Mouse (Mus musculus) heart, postnatal 4 days (tissue): ENCODE measurements around the gene Gm7102. TPM values are rescaled to one million over a fixed set of nuclear protein-coding genes. Genes with fewer than 3 reads are reported as not detected.
"Not testable (repeated sequence)": the region's sequence is repeated elsewhere in the genome, so short reads cannot be mapped to it uniquely, and the experiment has no call there.

ENCODE experiments used
- DNase-seq: peaks from one replicate; pipeline ENCODE4 v3.0.0; 2021
- total RNA-seq, 2 experiments: library from RNA; stranded (reverse); gene quantifications; 2 replicates each; pipeline ENCODE4 v1.2.3; 2021

The Gm7102 gene
- total RNA-seq, result under 1 TPM in 1 of 2 experiments, not detected in 1; 0.45 TPM

GRCm38 (mm10) chr19:61175756-61176324 is at the start of gene Gm7102:
Gene Gm7102 (minus strand): TSS chr19:61176309.
- DNase-seq, result no peak

DNA sequence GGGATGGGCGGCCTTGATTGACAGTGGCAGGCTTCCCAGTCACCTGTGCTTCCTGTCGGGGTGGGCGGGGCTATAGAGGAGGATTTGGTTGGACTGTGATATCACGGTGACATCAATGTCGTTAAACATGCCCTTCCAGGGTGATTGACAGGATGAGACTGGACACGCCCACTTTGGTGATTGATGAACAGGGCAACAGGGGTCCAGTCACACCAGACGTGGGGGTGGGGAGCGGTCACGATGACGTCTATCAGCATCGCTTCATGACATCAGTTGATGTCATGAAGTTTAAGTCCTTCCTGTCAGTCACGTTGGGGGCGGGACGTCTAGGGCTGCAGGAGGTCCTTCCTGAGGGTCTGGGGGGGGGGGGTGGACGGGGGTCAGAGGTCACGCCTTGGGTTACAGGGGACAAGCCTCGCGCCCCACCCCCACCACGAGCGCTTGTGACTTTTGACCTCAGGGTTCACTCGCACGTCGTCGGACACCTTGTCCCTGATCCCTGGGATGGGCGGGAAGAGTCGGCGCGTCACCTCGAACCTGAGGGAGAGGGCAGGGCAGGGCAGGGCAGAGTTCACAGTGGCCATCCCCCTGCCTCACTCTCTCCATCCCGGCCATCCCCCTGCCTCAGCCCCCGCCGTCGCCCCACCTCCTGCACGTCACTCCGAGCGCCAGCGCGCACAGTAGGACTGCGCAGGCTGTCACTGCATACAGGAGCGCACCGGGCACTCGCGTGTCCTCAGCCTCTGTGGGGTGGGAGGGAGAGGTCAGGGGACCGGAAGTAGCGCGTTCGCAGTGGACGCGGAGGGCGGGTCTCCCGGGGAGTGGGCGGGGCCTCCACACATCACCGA is 48.8 kb upstream of the Gm7102 start:
- peak; percentile 27 for DNase-seq

DNA sequence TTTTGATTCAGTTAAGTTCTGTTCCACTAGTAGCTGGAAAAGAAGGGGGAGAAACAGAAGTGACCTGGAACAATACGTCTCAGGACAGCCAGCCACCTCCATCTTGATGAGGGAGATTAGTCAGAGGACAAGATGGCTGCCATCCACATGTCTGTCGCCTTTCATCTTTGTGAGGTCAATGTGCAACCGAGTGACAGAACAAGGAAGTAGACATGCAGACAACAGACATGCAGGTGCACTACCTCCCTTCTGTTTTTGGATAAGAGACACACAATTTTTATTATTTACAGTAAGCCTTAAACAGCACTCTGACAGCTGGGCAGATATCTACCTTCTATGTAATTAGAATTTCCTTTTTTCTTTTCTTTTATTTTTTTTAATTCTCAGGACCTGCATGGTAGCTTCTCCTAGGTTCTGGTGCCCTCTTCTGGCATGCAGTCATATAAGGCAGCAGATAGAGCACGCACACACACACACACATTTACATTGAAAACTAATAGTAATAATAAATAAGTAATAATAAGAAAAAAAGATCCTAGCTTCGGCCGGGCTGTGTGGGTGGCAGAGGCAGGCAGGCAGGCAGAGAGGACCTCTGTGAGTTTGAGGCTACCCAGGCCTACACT is 47.7 kb upstream of the Gm7102 start:
- DNase-seq, result no peak

GRCm38 (mm10) chr19:61207506-61207905 is 31.4 kb upstream of the Gm7102 start:
- not testable (repeated sequence) for DNase-seq

GRCm38 (mm10) chr19:61199836-61200235 is 23.7 kb upstream of the Gm7102 start:
- peak; percentile 29 for DNase-seq

- peak; percentile 93 for DNase-seq
Observed at GRCm38 (mm10) chr19:61199316-61199715, 23.2 kb upstream of the Gm7102 start.

DNA sequence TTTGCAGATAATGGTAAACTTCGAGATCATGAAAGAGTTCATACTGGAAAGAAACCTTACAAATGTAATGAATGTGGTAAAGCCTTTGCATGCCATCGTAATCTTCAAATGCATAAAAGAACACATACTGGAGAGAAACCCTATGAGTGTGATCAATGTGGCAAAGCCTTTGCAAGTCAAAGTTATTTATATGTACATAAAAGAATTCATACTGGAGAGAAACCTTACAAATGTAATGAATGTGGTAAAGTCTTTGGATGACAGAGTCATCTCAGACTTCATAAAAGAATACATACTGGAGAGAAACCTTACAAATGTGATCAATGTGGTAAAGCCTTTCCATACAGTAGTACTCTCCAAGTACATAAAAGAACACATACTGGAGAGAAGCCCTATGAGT is 7.5 kb upstream of the Gm7102 start, which contains the start of gene Gm6020:
Gene Gm6020, plus strand, starts transcription at position 301 of the 400 bp plus-strand sequence.
- DNase-seq, result not testable (repeated sequence)

- DNase-seq, result peak; percentile 7
Observed at GRCm38 (mm10) chr19:61151701-61152420, 24.2 kb downstream of the Gm7102 start.

- DNase-seq, result peak; percentile 5
Observed at GRCm38 (mm10) chr19:61151372-61151700, 24.8 kb downstream of the Gm7102 start.

- no peak for DNase-seq
Observed at GRCm38 (mm10) chr19:61141299-61141698, 34.8 kb downstream of the Gm7102 start.

GRCm38 (mm10) chr19:61140342-61141206 is 35.5 kb downstream of the Gm7102 start, which contains the start of gene Zfp950:
Gene Zfp950 (minus strand): TSS chr19:61140840.
- peak; percentile 83 for DNase-seq

GRCm38 (mm10) chr19:61138655-61139054 is 37.5 kb downstream of the Gm7102 start:
- no peak for DNase-seq

DNA sequence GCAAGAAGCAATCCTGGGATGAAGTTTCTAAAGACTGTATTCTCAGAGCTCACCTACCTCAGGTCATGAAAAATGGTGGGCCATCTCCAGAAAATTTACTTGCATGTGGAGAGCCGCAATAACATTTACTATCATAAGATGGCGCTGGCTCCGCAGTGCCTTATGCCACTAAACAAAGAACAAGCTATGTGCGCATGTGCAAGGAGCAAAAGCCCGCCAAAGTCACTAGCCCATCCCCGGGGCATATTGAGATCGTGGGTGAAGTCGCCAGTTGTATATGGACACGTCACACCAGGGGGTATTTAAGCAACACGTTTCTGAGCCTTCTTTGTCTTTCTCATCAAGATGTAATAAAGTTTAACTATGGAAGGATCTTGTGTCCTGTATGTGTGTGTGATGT is 45.0 kb downstream of the Gm7102 start:
- DNase-seq, result no peak

Other genes starting within 250 kb of the Gm7102 start
- gene Zfp950, start 35.5 kb downstream of the Gm7102 start, total RNA-seq, result 10 to 100 TPM; 18.8 to 19.1 TPM
- not detected for gene Gm6020, start 7.6 kb upstream of the Gm7102 start, total RNA-seq
- 10 to 100 TPM; 15.0 to 17.5 TPM for gene Csf2ra, start 52.1 kb upstream of the Gm7102 start, total RNA-seq
- not detected for gene Gm21060, start 120.8 kb upstream of the Gm7102 start, total RNA-seq